Mouse (Mus musculus): ENCODE data around the gene Tmem255a.

Tmem255a gene

DNA sequence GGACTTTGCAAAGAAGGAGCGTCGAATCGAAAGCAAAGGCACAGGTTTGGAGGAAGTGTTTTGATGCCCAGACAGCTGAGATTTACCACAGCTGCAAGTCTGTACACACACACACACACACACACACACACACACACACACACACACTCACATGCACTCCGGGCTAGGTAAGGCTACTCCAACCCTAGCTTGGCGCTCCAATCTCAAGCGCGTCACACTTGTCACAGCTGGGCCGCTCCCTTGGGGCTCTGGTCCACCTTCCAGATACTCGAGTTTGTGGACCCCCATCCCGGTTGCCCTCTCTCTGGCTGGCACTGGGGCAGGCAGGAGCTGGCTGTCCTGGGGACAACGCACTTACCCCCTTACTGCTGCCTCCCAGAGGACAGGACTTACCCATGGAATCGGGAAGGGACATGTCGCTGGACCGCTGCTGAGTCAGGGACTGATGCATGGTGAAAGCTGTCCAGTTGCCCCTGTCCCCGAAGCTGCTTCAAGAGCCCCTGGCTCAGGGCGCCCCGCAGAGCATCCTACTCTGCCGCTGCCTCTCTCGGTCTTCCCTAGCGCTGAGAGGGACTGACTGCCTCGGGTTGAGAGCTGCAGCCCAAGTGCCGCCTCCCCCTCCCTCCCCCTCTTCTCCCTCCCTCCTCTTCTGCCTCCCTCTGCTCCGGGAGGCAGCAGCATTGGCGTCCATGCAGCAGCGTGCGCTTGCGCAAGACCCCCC is at the start of gene Tmem255a:
Tmem255a (minus strand) TSS at position 589 of the 721 bp plus-strand sequence.
- in situ Hi-C loops (cut with MseI, MboI): no loop called here

DNA sequence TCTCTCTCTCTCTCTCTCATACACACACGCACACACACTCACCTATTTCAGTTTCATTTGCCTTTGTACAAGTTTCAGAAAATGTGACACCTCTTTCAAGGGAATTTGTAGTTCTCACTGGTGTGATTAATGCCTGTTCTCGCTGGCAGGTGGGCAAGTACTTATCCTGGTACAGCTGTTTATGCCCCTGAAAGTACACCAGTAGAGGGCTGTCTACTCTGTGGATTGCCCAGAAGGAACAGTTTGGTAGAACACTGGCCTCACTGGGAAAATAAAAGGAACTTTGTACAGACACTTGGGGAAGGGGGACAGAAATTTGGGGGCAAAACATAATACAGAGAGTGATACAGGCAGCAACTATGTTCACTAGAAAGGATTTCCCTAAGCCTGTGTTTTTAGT is 7.4 kb upstream of the Tmem255a start:
- in situ Hi-C loops (cut with MseI, MboI): no loop called here

DNA sequence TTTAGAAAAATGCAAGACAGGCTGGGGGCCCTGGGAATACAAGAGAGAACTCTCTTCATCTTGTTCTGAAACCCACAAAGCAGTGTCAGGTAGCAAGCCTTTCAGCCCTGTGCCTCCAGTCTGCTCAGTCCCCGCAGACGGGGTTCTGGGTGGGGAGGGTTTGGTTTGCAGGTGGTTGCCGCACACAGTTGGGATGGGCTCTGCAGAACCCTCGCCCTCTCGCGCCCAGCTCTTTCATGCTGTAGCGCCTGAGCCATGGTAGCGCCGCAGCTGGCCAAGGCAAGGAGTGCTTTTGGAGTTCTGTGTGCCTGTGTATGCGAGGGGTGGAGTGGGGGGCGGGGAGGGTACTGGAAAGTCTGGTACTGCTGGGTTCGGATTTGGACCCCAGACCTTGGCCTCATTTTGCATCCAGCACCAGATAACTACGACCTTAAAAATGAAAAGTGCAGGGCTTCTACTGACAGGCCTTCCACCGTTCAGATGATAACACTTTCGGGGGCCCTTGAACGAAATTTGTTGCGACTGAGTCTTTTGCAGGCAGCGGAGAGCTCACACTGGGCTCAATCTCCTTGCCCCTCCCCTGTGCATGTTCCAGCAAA is 1.8 kb downstream of the Tmem255a start:
- in situ Hi-C loops (cut with MseI, MboI): no loop called here

DNA sequence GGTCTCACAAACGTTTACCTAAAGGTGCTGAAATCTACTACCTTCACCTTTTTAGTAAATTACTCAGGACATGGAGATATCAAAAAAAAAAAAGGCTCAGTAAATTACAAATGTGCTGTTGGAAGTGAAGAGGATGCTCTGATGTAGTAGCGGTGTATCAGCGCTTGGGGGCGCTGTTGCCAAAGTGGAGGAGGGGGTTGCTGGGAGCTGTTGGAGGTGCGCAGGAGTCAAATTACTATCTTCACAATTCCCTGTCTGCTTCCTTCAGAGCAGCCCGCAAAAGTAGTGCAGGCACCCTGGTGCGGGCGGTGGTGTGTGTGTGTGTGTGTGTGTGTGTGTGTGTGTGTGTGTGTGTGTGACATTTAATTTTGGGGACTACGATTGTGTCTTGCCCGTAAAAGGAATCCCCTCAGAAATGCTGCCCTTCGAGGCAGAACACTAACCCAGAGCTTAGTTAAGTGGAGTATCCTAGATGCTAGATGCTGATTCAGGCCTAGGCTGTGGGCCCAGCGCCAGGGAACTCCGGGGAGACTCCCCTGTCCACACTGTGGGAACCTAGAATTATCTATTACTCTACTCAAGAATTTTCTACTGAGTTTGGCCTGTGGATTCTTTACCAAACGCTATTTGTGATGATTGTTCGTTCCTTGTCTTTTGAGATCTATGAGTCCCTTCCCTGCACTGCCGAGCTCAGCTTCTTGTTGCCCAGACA is 2.4 kb downstream of the Tmem255a start:
- in situ Hi-C loops (cut with MseI, MboI): loop anchor here in 1 of 2 experiments (10.0 kb wide), 1 partner anchor 185 kb away; no protein-coding TSS in a partner anchor

DNA sequence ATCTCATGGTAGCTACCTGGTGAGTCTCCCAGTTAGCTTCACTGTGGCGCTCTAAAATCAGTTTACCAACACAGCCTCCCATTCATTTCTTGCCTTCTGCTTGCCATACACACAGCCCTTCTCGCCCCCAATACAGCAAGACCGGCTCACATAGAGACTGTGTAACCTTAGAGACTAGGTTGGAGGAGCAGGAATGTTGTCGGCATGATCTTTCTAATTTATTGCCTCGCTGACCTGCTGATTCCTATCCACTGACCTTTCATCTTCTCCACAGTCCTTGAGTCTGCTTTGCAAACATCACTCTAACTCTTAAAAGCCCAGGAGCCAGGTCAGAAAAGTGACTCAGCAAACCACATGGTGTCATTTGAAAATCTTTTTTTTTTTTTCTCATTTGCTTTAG is 4.6 kb downstream of the Tmem255a start:
- in situ Hi-C loops (cut with MseI, MboI): loop anchor here in 1 of 2 experiments (10.0 kb wide), 1 partner anchor 187 kb away; no protein-coding TSS in a partner anchor

DNA sequence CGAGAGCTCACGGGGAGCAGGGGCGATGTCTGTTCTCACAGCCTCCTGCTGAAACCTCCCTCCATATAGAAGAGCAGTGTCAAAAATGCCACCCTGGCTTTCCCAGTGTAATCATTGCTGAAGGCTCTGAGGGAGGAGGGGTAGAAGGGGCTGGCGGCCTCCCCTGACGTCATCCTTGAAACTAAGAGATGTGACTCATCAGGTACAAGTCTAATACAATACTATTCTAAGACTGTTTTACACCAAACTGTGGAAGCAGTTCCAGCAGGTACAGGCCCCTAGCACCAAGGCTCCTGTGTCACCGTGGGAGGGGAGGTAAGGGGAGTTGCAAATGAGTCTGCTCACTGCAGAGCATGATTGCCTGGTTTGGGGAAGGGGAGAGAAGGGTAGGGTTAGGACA is 5.1 kb downstream of the Tmem255a start:
- in situ Hi-C loops (cut with MseI, MboI): loop anchor here in 1 of 2 experiments (10.0 kb wide), 1 partner anchor 188 kb away; no protein-coding TSS in a partner anchor

DNA sequence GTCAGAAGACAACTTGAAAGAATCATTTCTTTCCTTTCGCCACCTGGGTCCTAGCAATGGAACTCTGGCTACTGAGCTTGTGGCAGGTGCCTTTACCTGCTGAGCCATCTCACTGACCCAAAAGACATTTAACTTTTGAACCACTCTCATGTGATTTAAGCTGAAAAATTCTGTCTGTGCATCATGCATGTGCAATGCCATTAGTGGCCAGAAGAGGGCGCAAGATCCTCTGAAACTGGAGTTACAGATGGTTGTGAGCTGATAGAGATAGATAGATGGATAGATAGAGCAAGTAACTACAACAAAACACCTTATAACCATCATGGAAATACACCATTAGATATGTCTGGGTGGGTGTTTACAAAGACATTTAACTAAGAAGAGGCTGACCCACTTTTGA is 14.5 kb downstream of the Tmem255a start:
- in situ Hi-C loops (cut with MseI, MboI): no loop called here

DNA sequence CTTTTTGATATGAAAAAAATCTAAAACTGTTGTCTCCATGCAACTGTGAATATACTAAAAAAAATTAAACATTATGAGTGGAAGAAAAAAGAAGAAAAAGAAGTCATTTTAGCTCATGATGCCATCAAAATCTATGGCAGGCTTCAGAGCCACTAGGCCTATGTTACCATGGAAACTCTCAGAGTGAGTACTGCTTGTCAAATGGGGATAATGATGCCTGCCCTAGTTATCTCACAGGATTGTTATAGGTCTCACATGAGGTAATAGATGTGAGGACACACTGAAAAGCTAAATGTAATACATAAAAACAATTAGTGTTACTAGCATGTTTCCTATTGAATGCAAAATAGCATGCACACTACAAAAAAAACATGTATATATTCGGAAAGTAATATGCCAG is 22.4 kb downstream of the Tmem255a start:
- in situ Hi-C loops (cut with MseI, MboI): no loop called here

DNA sequence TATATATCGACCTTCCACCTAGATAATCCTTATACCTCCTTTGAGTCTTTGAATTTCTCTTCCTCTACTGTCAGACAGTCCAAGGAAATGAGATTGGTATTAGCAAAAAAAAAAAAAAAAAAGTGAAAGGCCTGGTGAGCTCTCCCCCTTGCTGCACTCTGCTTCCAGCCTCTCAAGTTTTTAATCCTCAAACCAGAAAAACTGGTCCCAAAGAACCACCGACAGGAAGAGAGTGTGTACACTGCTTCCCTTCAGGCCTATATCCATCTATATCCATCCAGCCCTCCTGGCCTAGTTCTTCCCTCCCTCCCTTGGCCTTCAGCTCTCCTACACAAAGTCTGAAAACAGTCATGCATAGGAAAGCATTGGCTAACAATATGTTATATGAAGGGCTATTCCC is 29.5 kb downstream of the Tmem255a start:
- in situ Hi-C loops (cut with MseI, MboI): no loop called here

DNA sequence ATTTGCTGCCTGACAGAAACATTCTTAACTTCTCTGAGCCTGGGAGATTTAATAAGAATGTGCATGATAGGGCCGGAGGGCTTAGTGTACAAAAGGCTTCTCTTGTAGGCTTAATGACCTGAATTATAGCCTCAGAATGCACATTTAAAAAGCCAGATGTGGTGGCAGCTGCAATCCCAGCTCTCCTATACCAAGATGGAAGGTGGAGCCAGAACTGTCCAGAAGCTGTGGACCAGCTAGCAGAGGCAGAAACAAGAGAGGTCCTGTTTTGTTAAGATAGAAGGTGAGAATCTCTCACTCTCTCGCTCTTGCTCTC is 34.6 kb downstream of the Tmem255a start:
- in situ Hi-C loops (cut with MseI, MboI): no loop called here

DNA sequence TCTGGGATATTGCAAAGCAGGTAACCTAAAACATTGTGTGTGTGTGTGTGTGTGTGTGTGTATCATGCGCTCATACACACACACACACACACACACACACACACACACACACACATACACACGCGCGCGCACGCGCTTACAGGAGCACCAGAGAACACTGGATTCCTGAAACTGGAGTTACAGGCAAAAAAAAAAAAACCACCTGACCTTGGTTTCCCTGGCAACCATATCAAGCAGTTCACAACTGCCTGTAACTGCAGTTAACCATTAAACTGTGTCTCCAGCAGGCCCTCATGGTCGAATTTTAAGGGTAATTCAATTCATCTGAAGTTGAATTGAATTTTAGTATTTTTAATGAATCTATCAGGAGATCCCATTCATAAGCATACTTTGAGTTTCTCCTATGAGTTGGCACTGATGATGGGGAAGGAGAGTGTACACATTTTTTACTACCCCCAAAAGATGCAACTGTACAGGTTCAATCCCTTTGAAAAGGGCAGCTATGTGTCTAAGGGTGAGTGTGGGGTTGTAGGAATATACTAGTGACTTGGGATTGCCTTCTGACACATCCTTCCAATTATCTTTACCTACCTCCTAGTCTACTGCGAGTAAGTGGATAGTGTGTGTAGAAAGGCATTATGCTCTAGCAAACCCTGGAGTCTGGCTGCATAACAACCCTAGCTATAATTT is 35.1 kb downstream of the Tmem255a start:
- in situ Hi-C loops (cut with MseI, MboI): no loop called here

DNA sequence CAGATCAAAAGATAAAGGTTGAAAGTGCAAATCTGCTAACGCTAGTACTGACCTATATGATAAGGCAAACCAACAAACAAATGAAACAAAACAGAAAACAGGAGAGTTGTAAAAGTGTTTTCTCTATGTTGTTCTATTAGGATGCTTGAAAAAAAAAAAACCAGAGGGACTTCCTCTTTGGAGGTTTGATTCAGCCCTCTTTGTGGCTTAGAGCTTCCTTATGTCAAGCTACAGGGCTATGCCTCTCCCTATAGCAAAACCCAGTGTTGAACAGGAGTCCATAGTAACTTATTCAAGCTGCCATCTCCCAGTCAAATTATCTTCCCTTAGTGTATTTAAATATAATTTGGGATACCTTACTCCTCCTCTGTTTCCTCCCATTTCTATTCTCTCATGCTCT is 44.8 kb downstream of the Tmem255a start:
- in situ Hi-C loops (cut with MseI, MboI): no loop called here

DNA sequence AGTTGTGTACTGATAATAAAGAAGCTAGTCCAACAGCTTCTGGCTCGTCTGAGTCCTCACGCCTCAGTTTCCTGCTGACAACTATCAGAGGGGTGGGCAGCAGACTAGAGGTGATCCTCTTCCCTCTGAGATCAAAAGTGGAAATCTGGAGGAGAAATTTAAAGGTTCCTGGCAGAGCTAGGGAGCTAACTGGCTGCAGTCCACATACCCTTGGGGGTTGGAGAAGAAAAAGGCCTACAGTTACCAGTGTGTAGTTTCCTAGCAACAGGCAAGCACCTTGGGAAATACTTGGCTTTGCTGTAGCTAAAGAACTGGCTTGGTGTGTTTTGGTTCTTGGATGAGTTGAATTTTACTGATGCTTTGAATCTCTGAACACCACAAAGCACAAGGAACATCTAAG is 50.4 kb downstream of the Tmem255a start:
- in situ Hi-C loops (cut with MseI, MboI): no loop called here

DNA sequence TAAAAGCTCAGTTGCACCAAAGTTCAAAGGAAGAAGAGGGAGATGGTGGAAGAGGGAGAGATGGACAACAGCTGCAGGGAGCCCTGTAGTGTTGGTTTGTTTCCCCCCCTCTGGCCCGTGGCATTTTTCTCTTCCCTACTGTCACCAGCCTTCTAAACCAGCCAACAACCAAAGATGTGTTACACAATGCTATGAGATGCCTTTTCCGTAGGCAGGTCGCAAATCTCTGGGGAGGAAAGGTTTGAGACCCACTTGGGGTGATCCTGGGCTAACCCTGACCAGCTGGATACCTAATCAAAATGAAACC is 61.8 kb downstream of the Tmem255a start:
- in situ Hi-C loops (cut with MseI, MboI): no loop called here

DNA sequence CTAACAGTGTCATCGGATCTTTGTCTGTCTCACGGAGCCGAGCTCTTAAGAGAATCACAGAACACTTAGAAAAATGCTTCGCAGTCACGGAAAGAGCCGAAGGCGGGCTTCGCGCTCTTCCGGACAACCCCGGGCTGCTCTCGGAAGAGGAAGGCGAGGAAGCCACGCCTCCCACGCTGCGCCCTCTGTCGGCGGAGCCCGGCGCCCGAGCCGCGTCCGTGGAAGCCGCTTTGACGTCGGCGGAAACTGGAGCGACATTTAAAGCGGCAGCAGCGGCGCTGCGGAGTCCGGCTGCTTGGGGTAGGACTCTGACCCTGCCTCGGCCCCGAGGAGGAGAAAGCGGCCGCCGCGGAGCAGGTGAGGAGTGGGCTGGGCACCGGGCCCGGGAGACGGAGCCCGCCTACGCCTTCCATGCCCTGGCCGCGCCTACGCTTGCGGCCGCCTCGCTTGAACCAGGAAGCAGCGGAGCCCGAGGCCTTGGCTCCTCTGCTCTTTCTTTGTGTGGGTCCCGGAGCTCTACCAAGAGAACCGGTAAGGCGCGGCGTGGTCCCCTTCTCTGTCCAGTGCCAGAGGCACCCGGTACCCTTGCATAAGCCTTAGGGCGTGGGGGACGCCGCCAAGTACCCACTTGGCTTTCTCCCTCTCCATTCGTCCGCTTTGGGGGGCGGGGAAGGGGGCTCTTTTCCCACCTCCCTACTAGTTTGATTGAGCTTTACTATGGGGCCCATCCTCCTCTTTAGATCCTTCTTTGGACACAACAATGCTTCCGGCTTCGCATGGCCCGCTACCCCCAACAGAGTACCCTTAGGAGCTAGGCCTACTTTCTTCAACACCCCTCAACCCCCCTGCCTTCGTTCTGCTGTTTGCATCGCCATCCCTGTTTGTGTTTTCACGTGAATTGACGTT is 62.4 kb downstream of the Tmem255a start, which contains the start of gene Zbtb33:
Zbtb33 (plus strand) TSS at position 242 of the 906 bp plus-strand sequence.
- in situ Hi-C loops (cut with MseI, MboI): no loop called here

DNA sequence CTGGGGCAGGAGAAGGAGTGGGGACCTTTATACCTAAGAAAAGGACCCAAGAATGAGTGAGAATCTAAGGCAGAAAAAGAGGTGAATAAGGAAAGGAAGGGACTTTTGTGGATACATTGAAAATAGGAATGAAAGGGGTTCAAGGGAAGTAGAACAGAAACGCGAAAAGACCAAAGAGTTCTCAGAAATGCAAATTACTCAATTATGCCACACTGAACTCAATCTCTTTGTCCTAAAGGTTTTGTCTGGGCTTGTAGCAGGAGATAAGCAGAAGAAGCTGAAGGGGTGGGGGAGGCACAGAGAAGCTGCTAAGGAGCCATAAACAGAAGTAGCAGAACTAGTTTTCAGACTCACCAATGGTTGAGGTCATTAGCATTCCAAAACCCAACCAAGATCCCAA is 66.7 kb downstream of the Tmem255a start:
- in situ Hi-C loops (cut with MseI, MboI): no loop called here

DNA sequence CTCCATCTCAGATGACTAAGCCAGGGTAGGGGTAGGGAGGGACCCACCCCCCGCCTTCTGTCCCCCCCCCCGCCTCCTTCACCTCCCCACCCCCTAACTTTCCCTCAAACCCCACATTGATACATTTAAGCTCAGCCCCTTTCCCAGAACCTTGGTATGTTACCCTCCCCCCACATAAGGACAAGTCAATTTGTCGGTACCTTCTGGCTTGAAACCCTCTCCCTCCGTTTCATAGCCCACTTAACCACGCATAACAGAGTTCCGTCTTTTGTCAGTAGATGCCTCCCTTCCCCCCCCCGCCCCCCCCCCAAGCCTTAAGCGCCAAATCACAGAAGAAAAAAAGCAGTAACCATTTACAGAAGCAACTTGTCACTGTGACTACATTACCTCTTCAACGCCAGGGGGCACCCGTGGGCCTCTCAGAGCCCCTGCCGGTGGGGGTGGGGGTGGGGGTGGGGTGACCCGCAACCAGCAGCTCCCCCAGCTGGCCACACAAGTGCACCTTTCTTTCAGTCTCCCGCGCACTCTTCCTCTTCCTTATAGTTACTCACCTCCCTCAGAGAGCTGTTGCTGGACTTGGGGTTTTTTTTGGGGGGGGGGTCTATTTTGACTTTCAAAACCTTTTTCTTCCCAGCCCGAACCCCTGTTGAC is 70.5 kb downstream of the Tmem255a start:
- in situ Hi-C loops (cut with MseI, MboI): no loop called here

DNA sequence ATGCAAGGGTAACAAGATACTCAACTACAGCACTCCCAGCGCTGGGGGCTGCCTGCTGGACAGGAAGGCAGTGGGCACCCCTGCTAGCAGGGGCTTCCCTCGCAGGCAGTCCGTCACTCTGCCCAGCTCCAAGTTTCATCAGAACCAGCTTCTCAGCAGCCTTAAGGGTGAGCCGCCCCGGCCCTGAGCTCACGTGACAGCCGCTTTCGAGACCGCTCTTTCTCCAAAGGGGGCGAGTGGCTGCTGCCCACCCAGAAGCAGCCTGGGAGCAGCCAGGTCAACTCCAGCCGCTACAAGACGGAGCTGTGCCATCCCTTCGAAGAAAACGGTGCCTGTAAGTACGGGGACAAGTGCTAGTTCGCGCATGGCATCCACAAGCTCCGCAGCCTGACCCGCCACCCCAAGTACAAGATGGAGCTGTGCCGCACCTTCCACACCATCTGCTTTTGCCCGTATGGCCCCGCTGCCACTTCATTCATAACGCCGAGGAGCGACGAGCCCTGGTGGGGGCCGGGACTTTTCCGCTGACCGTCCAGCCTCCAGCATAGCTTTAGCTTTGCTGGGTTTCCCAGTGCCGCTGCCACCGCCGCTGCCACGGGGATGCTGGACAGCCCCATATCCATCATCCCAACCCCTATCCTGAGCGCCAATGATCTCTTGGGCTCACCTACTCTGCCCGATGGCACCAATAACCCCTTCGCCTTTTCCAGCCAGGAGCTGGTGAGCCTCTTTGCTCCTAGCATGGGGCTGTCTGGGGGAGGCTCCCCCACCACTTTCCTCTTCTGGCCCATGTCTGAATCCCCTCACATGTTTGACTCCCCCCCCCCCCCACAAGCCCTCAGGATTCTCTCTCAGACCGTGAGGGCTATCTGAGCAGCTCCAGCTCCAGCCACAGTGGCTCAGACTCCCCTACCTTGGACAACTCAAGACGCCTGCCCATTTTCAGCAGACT is 71.3 kb downstream of the Tmem255a start:
- in situ Hi-C loops (cut with MseI, MboI): no loop called here

DNA sequence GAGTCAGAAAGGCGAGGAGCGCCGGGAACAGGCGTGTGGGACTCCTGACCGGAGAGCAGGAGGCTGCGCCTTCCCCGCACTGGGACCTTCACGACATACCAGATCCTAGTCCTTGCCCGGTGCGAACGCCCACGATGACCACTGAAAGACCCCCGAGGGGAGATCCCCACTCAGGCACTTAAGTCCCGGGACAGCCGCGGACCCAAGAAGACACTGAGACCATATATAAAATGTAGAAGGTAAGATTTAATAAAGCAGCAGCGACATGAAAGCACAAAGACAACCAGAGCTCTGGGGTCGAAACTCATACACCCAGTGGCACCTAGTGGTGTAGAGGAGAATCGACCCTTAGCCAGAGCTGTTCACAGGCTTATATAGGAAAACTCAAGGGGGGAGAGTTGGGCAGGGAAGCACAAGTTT is 72.3 kb downstream of the Tmem255a start:
- in situ Hi-C loops (cut with MseI, MboI): loop anchor here (10.0 kb wide), 1 partner anchor 95 kb away; the partner anchor contains the start of gene Rhox11 (in 2 of the 2)
